Mouse (Mus musculus): ENCODE measurements around the gene Prim1. TPM values are rescaled to one million over a fixed set of nuclear protein-coding genes. Genes with fewer than 3 reads are reported as not detected.

The Prim1 gene
- polyA plus RNA-seq, 1 experiment from 2014 or later = 9.3 TPM

Other genes with a start within 250 kb of the Prim1 start
- gene Rdh9, start 238.8 kb upstream of the Prim1 start, polyA plus RNA-seq (2015; fragmentation: Nextera tagmentation; extraction: Ambion mirVana) = 0.10 and 0.27 TPM in 2 replicates
- gene Rdh16, start 214.0 kb upstream of the Prim1 start, polyA plus RNA-seq (2015; fragmentation: Nextera tagmentation; extraction: Ambion mirVana) = not detected in 2 replicates
- not detected in 2 replicates for gene Rdh19, start 165.2 kb upstream of the Prim1 start, polyA plus RNA-seq (2015; fragmentation: Nextera tagmentation; extraction: Ambion mirVana)
- gene Rdh16f2, start 148.7 kb upstream of the Prim1 start, polyA plus RNA-seq (2015; fragmentation: Nextera tagmentation; extraction: Ambion mirVana) = not detected in 2 replicates
- not detected in 2 replicates for gene Rdh7, start 126.4 kb upstream of the Prim1 start, polyA plus RNA-seq (2015; fragmentation: Nextera tagmentation; extraction: Ambion mirVana)
- gene Sdr9c7, start 116.7 kb upstream of the Prim1 start, polyA plus RNA-seq (2015; fragmentation: Nextera tagmentation; extraction: Ambion mirVana) = not detected in 2 replicates
- gene Hsd17b6, start 7.6 kb upstream of the Prim1 start, polyA plus RNA-seq (2015; fragmentation: Nextera tagmentation; extraction: Ambion mirVana) = not detected in 2 replicates
- 445 and 456 TPM in 2 replicates for gene Naca, start 20.4 kb downstream of the Prim1 start, polyA plus RNA-seq (2015; fragmentation: Nextera tagmentation; extraction: Ambion mirVana)
- gene Ptges3, start 43.8 kb downstream of the Prim1 start, polyA plus RNA-seq (2015; fragmentation: Nextera tagmentation; extraction: Ambion mirVana) = 239 and 259 TPM in 2 replicates
- gene Atp5b, start 68.1 kb downstream of the Prim1 start, polyA plus RNA-seq (2015; fragmentation: Nextera tagmentation; extraction: Ambion mirVana) = 1,155 and 1,171 TPM in 2 replicates
- gene Baz2a, start 76.4 kb downstream of the Prim1 start, polyA plus RNA-seq (2015; fragmentation: Nextera tagmentation; extraction: Ambion mirVana) = 11.2 and 11.4 TPM in 2 replicates
- gene Rbms2, start 165.1 kb downstream of the Prim1 start, polyA plus RNA-seq (2015; fragmentation: Nextera tagmentation; extraction: Ambion mirVana) = 26.4 and 28.3 TPM in 2 replicates
- gene Gls2, start 179.3 kb downstream of the Prim1 start, polyA plus RNA-seq (2015; fragmentation: Nextera tagmentation; extraction: Ambion mirVana) = 0.82 and 0.92 TPM in 2 replicates
- 16.0 and 16.9 TPM in 2 replicates for gene Spryd4, start 196.6 kb downstream of the Prim1 start, polyA plus RNA-seq (2015; fragmentation: Nextera tagmentation; extraction: Ambion mirVana)
- not detected in 2 replicates for gene Mip, start 210.7 kb downstream of the Prim1 start, polyA plus RNA-seq (2015; fragmentation: Nextera tagmentation; extraction: Ambion mirVana)
- 11.2 and 14.5 TPM in 2 replicates for gene Timeless, start 216.9 kb downstream of the Prim1 start, polyA plus RNA-seq (2015; fragmentation: Nextera tagmentation; extraction: Ambion mirVana)
- not detected in 2 replicates for gene Apon, start 238.9 kb downstream of the Prim1 start, polyA plus RNA-seq (2015; fragmentation: Nextera tagmentation; extraction: Ambion mirVana)

Measured in lung, postnatal 0 days (tissue).